Mouse (Mus musculus) embryonic facial prominence, embryonic 13.5 days (tissue): ENCODE results near the gene Xaf1. TPM values are rescaled to one million over a fixed set of nuclear protein-coding genes. Genes with fewer than 3 reads are reported as not detected.
A peak's percentile ranks its signal among the peaks of the same experiment; 100 is the strongest.

Experiments used
- ATAC-seq: fragments of 200-750 bp; cut with Nextera tagmentation; 2 replicates; pipeline ENCODE4 v1.8.0; 2017; ENCODE audit warnings: low read depth; ENCODE audit not compliant: insufficient number of reproducible peaks, insufficient read depth, low FRiP score, low TSS enrichment
- H3K27ac ChIP-seq: fragments of 300-500 bp; sonication (generic); 2 replicates; pipeline ENCODE4 v1.5.1; 2015; ENCODE audit warnings: moderate library complexity, mild to moderate bottlenecking, inconsistent platforms
- H3K27me3 ChIP-seq: fragments of 300-500 bp; sonication (generic); 2 replicates; pipeline ENCODE4 v1.6.1; 2015; ENCODE audit warnings: mild to moderate bottlenecking, inconsistent platforms
- H3K36me3 ChIP-seq: fragments of 300-500 bp; sonication (generic); 2 replicates; pipeline ENCODE4 v1.6.1; 2015; ENCODE audit warnings: mild to moderate bottlenecking, inconsistent platforms
- H3K4me1 ChIP-seq: fragments of 300-500 bp; sonication (generic); 2 replicates; pipeline ENCODE4 v1.6.1; 2015; ENCODE audit warnings: inconsistent platforms
- H3K4me2 ChIP-seq: fragments of 300-500 bp; sonication (generic); 2 replicates; pipeline ENCODE4 v1.6.1; 2015; ENCODE audit warnings: moderate library complexity, mild to moderate bottlenecking, inconsistent platforms
- H3K4me3 ChIP-seq: fragments of 300-500 bp; sonication (generic); 2 replicates; pipeline ENCODE4 v1.5.1; 2015; ENCODE audit warnings: mild to moderate bottlenecking, inconsistent platforms
- H3K9ac ChIP-seq: fragments of 300-500 bp; sonication (generic); 2 replicates; pipeline ENCODE4 v1.6.1; 2015; ENCODE audit warnings: mild to moderate bottlenecking, inconsistent platforms
- H3K9me3 ChIP-seq: fragments of 300-500 bp; sonication (generic); 2 replicates; pipeline ENCODE4 v1.6.1; 2016; ENCODE audit warnings: inconsistent platforms
- WGBS: fragments of 180-500 bp; shearing (Covaris S2); methylation state at CpG from one replicate; pipeline ENCODE4 v1.1.7; 2015; ENCODE audit warnings: mixed read lengths; 5-methylcytosine and 5-hydroxymethylcytosine counted together
- polyA plus RNA-seq: library from polyadenylated mRNA; unstranded; fragments of >200 nt; fragmentation: Nextera tagmentation; extraction: Ambion mirVana; gene quantifications from 2 replicates; pipeline ENCODE4 v1.2.1, GENCODE M21; 2015

The Xaf1 gene
- polyA plus RNA-seq, 1 experiment from 2014 or later: 2.3 TPM

DNA sequence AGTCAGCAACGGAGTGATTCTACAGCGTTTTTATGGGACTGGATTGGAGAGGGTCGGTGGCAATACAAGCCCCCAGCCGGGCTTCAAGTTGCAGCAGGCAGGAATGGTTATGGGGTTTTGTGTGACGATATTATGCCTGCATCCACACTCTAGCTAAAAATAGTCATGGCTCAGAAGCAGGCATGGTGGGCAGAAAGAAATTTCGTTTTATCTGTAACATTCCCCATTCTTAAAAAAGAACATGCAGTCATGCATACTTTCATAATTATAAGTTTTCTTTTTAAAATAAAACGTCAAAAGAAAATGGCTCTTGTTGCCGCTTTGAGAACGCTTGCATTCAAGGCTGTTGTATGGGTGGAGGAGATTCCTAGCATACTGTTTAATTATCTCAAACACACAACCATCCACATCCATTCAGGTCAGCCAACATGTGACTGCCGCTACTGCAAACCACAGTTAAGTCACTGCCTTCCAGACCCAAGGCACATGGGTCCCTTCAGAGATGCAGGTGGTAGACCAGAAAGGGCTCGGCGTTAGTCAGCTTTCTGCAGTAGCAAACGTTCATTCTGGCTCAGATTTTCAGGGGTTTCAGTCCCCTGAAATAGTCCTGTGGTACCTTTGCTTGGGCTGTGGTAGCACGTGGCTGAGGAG, 16.8 kb upstream of the Xaf1 start:
- Histone ChIP-seq H3K36me3 (no peaks in the 10 kb centered on the region), H3K4me2 (no peak overlapping the region), H3K9ac (no peak overlapping the region), H3K4me3 (no peak overlapping the region), H3K27ac (0 out of 2 replicates have a peak overlapping the region, but pooled peaks have one; percentile 45), H3K4me1 (no peaks in the 10 kb centered on the region), H3K27me3 (no peaks in the 10 kb centered on the region), H3K9me3 (no peaks in the 10 kb centered on the region)
- 59% methylated on average over 14 of the region's 14 CpGs for WGBS
- no peak for ATAC-seq

DNA sequence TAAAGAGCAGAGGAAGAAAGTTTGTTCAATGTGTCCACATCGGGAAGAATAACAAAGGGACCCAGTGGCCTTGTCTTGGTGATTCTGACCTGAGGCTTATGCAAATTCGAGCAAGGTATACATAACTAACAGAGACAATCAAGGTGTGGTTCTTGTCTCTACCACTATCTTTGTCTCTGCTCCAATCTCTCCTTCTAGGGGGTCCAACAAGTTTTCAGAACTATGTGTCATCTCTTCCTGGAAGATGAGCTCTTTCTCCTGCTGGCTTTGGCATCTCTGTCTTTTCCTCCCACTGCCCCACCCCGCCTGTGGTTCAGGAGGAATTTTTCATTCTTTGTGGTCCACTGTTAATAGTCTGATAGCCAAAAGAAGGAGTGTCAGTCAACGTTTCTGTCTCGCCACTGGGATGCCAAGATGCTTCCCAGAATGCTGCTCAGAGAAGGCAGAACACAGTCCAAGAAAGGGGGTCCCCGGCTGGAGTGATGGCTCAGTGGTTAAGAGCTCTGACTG, 15.4 kb upstream of the Xaf1 start:
- no peaks in the 10 kb centered on the region for H3K9me3 ChIP-seq
- H3K4me2 ChIP-seq: no peak overlapping the region
- no peaks in the 10 kb centered on the region for H3K27me3 ChIP-seq
- no peaks in the 10 kb centered on the region for H3K4me1 ChIP-seq
- H3K27ac ChIP-seq: no peak overlapping the region
- no peak overlapping the region for H3K9ac ChIP-seq
- WGBS: 72% methylated on average over 6 of the region's 6 CpGs
- H3K4me3 ChIP-seq: no peak overlapping the region
- no peak for ATAC-seq
- no peaks in the 10 kb centered on the region for H3K36me3 ChIP-seq

DNA sequence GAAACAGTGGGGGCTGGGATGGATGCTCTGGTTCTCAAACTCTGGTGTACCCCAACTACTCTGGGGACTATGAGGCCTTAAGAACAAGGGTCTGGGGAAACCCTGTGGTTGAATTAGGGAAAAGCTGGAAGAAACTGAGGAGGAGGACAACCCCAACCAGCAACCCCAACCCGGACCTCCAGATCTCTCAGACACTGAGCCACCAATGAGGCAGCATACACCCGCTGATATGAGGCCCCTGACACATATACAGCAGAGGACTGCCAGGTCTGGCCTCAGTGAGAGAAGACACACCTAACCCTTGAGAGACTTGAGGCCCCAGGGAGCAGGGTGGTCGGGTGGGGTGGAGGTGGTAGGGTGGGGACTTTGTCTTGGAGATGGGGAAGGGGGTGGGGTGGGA, 14.8 kb upstream of the Xaf1 start:
- Histone ChIP-seq H3K9ac (no peak overlapping the region), H3K4me3 (no peak overlapping the region), H3K4me1 (no peaks in the 10 kb centered on the region), H3K27me3 (no peaks in the 10 kb centered on the region), H3K27ac (no peak overlapping the region), H3K9me3 (no peaks in the 10 kb centered on the region), H3K4me2 (no peak overlapping the region), H3K36me3 (no peaks in the 10 kb centered on the region)
- WGBS: 80% methylated on average over 3 of the region's 3 CpGs
- ATAC-seq: no peak

DNA sequence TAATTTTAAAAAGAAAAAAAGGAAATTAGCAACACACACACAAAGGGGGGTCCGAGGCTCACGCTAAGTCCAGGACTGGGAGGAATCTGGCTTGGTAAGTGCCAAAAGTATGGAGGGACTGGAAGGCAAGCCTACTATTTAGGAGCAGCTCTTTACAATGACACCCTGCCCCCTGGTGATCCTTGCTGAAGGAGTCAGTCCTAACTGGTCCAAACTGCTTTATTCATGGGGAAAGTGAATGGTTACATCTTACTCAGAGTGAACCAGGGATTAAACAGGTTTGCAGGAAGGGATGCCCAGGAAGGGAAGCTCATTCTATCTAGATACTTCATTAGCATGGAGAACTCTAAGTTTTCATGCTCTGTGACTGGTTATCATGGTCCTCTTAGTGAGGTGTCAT, 14.3 kb upstream of the Xaf1 start:
- no peaks in the 10 kb centered on the region for H3K36me3 ChIP-seq
- H3K27ac ChIP-seq: no peak overlapping the region
- no peak overlapping the region for H3K4me2 ChIP-seq
- no peak overlapping the region for H3K9ac ChIP-seq
- no peaks in the 10 kb centered on the region for H3K9me3 ChIP-seq
- 90% methylated on average over 2 of the region's 2 CpGs for WGBS
- H3K27me3 ChIP-seq: no peaks in the 10 kb centered on the region
- ATAC-seq: no peak
- no peak overlapping the region for H3K4me3 ChIP-seq
- no peaks in the 10 kb centered on the region for H3K4me1 ChIP-seq

DNA sequence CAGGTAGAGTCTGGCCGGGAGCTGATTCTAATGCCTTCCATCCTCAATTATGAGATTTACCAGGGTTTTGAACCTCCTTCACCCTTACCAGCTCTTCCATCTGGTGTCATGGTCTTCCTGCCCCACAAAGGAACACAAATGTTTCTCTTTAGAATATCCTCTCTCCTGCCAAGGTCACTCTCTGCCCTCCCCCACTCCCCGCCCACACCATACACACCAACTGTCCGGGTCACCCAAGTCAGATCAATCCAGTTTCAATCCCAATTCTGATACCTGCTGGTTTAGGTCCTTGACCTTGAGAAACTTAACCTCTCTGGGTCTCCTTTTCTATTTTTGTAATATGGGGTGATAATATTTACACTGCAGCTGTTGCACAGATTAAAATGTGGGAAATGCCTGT, 13.9 kb upstream of the Xaf1 start:
- Histone ChIP-seq H3K9me3 (no peaks in the 10 kb centered on the region), H3K4me3 (no peak overlapping the region), H3K4me2 (no peak overlapping the region), H3K27me3 (no peaks in the 10 kb centered on the region), H3K4me1 (no peaks in the 10 kb centered on the region), H3K36me3 (no peaks in the 10 kb centered on the region), H3K9ac (no peak overlapping the region), H3K27ac (no peak overlapping the region)
- ATAC-seq: no peak
- 87% methylated on average over 3 of the region's 3 CpGs for WGBS

DNA sequence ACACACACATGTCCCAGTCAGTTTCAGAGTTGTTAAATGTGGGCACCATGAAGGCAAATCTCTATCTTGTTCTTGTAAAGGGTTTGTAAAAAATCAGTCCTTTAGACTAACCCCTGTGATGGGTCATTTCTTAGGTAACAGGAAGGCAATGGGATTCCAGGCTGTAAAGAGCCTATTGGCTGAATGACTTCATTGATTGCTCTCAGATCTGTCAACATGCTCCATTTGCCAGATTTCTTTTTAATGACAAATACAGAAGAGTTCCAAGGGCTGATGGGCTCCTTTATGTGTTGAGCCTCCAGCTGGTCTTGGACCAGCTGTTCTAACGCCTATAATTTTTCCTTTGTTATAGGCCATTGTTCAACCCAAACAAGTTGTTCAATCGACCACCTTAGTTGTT, 8.3 kb upstream of the Xaf1 start:
- no peak overlapping the region for H3K9ac ChIP-seq
- 88% methylated on average over 2 of the region's 2 CpGs for WGBS
- no peaks in the 10 kb centered on the region for H3K9me3 ChIP-seq
- no peak overlapping the region for H3K4me2 ChIP-seq
- H3K27me3 ChIP-seq: no peaks in the 10 kb centered on the region
- no peak for ATAC-seq
- no peak overlapping the region for H3K4me3 ChIP-seq
- H3K36me3 ChIP-seq: no peaks in the 10 kb centered on the region
- no peaks in the 10 kb centered on the region for H3K4me1 ChIP-seq
- H3K27ac ChIP-seq: no peak overlapping the region

DNA sequence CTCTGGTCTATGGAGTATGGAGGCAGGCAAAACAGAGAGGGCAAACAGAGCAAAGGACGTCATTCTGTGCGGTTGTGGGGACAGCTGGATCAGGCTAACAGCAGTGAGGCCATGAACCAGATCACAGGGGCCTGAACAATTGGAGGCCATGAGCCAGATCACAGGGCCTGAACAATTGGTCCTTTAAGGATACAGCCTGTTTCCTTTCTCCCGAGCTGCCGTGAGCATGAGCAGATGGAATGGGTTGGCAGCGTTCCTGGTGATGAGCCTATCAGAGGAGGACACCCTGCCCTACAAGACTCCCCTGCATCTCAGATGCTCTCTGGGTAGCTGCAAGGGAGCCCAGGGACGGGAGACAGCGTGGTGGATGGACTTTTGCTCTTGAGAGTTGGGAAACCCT, 801 bp downstream of the Xaf1 start:
- Histone ChIP-seq H3K4me1 (no peaks in the 10 kb centered on the region), H3K4me2 (no peak overlapping the region), H3K27ac (no peak overlapping the region), H3K27me3 (no peaks in the 10 kb centered on the region), H3K4me3 (no peak overlapping the region), H3K9ac (no peak overlapping the region), H3K36me3 (no peaks in the 10 kb centered on the region), H3K9me3 (no peaks in the 10 kb centered on the region)
- 74% methylated on average over 7 of the region's 7 CpGs for WGBS
- ATAC-seq: no peak

DNA sequence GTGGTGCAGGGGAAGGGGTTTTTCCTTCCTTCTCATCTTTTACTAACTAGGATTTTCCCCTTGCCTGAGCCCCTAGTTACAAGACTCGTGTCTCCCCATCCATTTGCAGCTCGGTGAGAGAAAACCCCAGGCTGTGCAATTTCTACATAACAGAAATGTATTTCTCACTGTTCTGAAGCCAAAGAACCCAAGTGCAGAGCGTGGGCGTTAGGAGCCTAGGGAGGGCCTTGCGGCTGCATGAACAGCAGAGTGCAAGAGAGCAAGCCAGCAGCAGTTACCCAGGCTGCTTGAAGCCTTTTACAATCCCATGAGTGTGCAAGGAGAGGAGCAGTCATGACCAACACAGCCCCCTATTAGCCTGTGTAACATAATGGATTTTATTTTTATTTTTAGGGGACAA, 6.0 kb downstream of the Xaf1 start:
- no peak overlapping the region for H3K4me3 ChIP-seq
- no peak overlapping the region for H3K4me2 ChIP-seq
- H3K4me1 ChIP-seq: no peaks in the 10 kb centered on the region
- H3K36me3 ChIP-seq: no peaks in the 10 kb centered on the region
- 84% methylated on average over 5 of the region's 5 CpGs for WGBS
- peaks cover 1% of the 10 kb centered on the region for H3K27me3 ChIP-seq
- H3K9me3 ChIP-seq: no peaks in the 10 kb centered on the region
- no peak for ATAC-seq
- H3K27ac ChIP-seq: no peak overlapping the region
- no peak overlapping the region for H3K9ac ChIP-seq

DNA sequence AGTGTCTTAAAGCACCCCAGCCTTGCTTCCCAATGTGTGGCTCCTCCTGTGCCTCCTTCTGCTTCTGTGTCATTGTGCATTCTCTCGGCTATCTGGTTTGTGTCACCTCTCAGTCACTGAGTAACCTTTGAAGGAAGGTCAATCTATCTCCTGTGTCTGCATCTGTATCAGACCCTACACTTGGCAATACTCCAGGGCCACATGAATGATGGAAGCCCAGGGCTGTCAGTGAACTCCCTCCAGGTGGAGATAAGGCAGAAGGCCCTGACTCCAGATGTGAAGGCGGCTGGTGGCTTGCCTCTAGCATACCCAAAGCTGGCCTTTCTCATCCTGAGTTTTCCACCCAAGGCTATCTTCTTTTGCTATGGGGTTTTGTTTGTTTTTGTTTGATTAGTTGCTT, 7.6 kb downstream of the Xaf1 start:
- Histone ChIP-seq H3K9me3 (no peaks in the 10 kb centered on the region), H3K4me2 (no peak overlapping the region), H3K9ac (no peak overlapping the region), H3K4me1 (no peaks in the 10 kb centered on the region), H3K4me3 (no peak overlapping the region), H3K36me3 (no peaks in the 10 kb centered on the region), H3K27me3 (peaks cover 16% of the 10 kb centered on the region), H3K27ac (no peak overlapping the region)
- ATAC-seq: no peak
- WGBS: 56% methylated on average over 2 of the region's 2 CpGs

DNA sequence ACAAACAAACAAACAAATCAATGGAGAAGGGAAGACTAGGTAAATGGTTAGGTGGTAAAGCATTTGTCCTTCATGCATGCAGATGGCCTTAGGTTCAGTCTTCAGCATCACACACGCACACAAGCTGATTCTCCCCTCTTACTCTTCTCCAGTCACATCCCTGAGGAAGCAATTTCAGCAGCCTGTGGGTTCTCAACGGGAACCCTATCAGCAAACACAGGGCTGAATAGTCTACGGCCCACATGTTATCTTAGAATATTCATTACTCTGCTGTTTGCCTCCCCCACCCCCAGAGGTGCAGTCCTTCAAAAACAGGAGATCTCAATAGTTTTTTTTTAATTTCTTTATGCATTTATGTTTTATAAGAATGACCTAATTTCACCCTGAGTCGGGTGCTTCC, 9.1 kb downstream of the Xaf1 start:
- Histone ChIP-seq H3K27me3 (peaks cover 31% of the 10 kb centered on the region), H3K4me3 (no peak overlapping the region), H3K36me3 (no peaks in the 10 kb centered on the region), H3K27ac (no peak overlapping the region), H3K4me2 (no peak overlapping the region), H3K4me1 (peaks cover 6% of the 10 kb centered on the region), H3K9me3 (no peaks in the 10 kb centered on the region), H3K9ac (no peak overlapping the region)
- WGBS: 85% methylated on average over 4 of the region's 4 CpGs
- ATAC-seq: no peak

DNA sequence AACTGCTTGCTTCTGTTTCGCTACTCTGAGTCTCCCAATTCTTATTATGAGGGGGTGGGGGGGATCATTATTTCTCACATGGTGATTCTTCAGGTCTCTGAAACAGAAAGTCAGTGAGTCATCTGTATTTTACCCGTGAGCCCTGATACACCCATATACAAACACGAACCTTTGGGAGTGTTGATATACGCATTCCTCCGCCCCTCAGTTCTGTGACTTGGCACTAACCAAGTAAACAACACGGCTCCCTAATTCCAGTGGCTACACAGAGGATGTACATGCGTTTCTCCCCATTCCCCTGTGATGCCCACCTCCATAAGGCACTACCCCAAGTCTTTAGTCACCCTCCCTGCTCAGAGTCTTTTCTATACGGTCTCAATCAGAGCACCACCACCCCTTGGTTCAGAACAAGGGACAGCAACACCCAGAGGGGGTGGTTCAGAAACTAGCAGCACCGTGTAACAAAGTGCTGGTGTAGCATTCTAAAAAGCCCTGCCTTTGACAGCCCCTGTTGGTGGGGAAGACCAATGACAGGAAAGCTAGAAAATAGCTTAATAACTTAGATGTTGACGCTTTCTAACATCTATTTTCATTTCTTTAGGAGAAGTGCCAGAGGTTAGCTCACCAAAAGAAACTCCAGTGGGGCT, 10.0 kb downstream of the Xaf1 start:
- Histone ChIP-seq H3K9ac (no peak overlapping the region), H3K4me3 (no peak overlapping the region), H3K9me3 (no peaks in the 10 kb centered on the region), H3K4me2 (no peak overlapping the region), H3K4me1 (peaks cover 6% of the 10 kb centered on the region), H3K27ac (no peak overlapping the region), H3K36me3 (no peaks in the 10 kb centered on the region), H3K27me3 (peaks cover 37% of the 10 kb centered on the region)
- 79% methylated on average over 10 of the region's 10 CpGs for WGBS
- no peak for ATAC-seq

DNA sequence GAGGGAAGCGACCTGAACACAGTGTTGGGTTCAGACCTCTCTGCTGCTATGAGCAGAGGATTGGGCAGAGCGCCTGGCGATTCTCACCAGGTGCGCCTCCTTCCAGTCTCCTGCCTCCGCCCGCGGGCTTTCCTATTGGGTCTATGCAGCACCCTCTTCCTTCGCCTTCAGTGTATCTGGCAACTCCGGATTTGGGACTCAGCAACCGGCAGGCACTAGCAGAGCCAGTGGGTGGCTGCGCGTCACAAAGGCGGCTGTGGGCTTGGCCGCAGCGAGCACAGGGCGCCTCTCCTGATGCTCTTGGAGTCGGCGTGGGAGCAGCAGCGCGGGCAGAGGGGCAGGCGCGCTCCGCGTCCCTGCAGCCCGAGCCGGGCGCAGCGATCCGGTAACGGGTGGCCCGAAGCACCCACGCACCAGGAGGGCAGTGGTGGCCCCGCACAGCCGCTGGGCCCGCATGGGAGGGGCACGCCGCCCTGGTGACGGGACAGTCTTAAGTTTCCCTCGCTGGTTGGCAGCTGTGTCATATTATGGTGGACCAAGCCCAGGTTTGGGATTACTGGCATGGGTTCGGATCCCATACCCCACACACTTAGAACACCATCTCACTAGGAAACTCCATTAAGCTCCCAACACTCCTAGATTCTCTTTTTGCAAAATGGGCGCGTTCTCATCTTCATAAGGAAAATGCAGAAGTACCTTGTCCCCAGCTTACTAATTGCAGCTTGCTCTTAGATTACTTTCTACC, 12.9 kb downstream of the Xaf1 start, which contains the start of gene Fbxo39:
Fbxo39 (plus strand) TSS at position 294 of the 745 bp plus-strand sequence.
- 9% methylated on average over 42 of the region's 42 CpGs for WGBS
- Histone ChIP-seq H3K27ac (no peak within 1 kb of the TSS), H3K9me3 (no peaks in the 10 kb centered on the region), H3K4me1 (peaks cover 6% of the 10 kb centered on the region), H3K27me3 (peaks cover 43% of the 10 kb centered on the region), H3K4me2 (peak within 1 kb of the TSS; percentile 60), H3K36me3 (no peaks in the 10 kb centered on the region), H3K9ac (peak within 1 kb of the TSS; percentile 61), H3K4me3 (peak within 1 kb of the TSS; percentile 35)
- no peak for ATAC-seq
